Mouse (Mus musculus): ENCODE measurements around the gene Med27. TPM values are rescaled to one million over a fixed set of nuclear protein-coding genes. Genes with fewer than 3 reads are reported as not detected.

The Med27 gene
- polyA plus RNA-seq, 1 experiment from 2014 or later, result 10.1 TPM

GRCm38 (mm10) chr2:29488379-29489236 lies 142.0 kb downstream of the Med27 start:
- 91% methylated on average over 13 of the region's 13 CpGs for WGBS (ENCODE audit: missing documents)
- H3K27ac ChIP-seq, result no peak overlapping the region
- no peaks in the 10 kb centered on the region for H3K79me2 ChIP-seq (ENCODE audit: inconsistent target)
- H3K4me3 ChIP-seq (ENCODE audit: inconsistent target), result no peak overlapping the region
- H3K36me3 ChIP-seq (ENCODE audit: inconsistent target), result no peaks in the 10 kb centered on the region

GRCm38 (mm10) chr2:29491656-29492055 lies 145.0 kb downstream of the Med27 start:
- Histone ChIP-seq H3K79me2 (ENCODE audit: inconsistent target) (no peaks in the 10 kb centered on the region), H3K27ac (no peak overlapping the region), H3K36me3 (ENCODE audit: inconsistent target) (no peaks in the 10 kb centered on the region), H3K4me3 (ENCODE audit: inconsistent target) (no peak overlapping the region)
- WGBS (ENCODE audit: missing documents), result 92% methylated on average over 6 of the region's 6 CpGs

- H3K36me3 ChIP-seq (ENCODE audit: inconsistent target), result no peaks in the 10 kb centered on the region
- H3K4me3 ChIP-seq (ENCODE audit: inconsistent target), result no peak overlapping the region
- no peaks in the 10 kb centered on the region for H3K79me2 ChIP-seq (ENCODE audit: inconsistent target)
- WGBS (ENCODE audit: missing documents), result 90% methylated on average over 9 of the region's 9 CpGs
- H3K27ac ChIP-seq, result no peak overlapping the region
Observed at GRCm38 (mm10) chr2:29493396-29494031, 146.9 kb downstream of the Med27 start.

GRCm38 (mm10) chr2:29495271-29495670 lies 148.7 kb downstream of the Med27 start:
- Histone ChIP-seq H3K4me3 (ENCODE audit: inconsistent target) (no peak overlapping the region), H3K79me2 (ENCODE audit: inconsistent target) (no peaks in the 10 kb centered on the region), H3K27ac (no peak overlapping the region), H3K36me3 (ENCODE audit: inconsistent target) (no peaks in the 10 kb centered on the region)
- 92% methylated on average over 2 of the region's 2 CpGs for WGBS (ENCODE audit: missing documents)

GRCm38 (mm10) chr2:29500601-29501350 lies 154.2 kb downstream of the Med27 start:
- WGBS (ENCODE audit: missing documents), result 97% methylated on average over 9 of the region's 9 CpGs
- Histone ChIP-seq H3K27ac (no peak overlapping the region), H3K79me2 (ENCODE audit: inconsistent target) (no peaks in the 10 kb centered on the region), H3K36me3 (ENCODE audit: inconsistent target) (no peaks in the 10 kb centered on the region), H3K4me3 (ENCODE audit: inconsistent target) (no peak overlapping the region)

GRCm38 (mm10) chr2:29501381-29501780 lies 154.8 kb downstream of the Med27 start:
- no peaks in the 10 kb centered on the region for H3K36me3 ChIP-seq (ENCODE audit: inconsistent target)
- 92% methylated on average over 4 of the region's 4 CpGs for WGBS (ENCODE audit: missing documents)

GRCm38 (mm10) chr2:29504848-29505247 lies 158.2 kb downstream of the Med27 start:
- Histone ChIP-seq H3K79me2 (ENCODE audit: inconsistent target) (no peaks in the 10 kb centered on the region), H3K36me3 (ENCODE audit: inconsistent target) (no peaks in the 10 kb centered on the region), H3K4me3 (ENCODE audit: inconsistent target) (no peak overlapping the region), H3K27ac (no peak overlapping the region)
- 90% methylated on average over 6 of the region's 6 CpGs for WGBS (ENCODE audit: missing documents)

More at GRCm38 (mm10) chr2:29501381-29501780, 154.8 kb downstream of the Med27 start:
- Histone ChIP-seq H3K27ac (no peak overlapping the region), H3K4me3 (ENCODE audit: inconsistent target) (no peak overlapping the region), H3K79me2 (ENCODE audit: inconsistent target) (no peaks in the 10 kb centered on the region)

- WGBS (ENCODE audit: missing documents), result 86% methylated on average over 4 of the region's 4 CpGs
- Histone ChIP-seq H3K79me2 (ENCODE audit: inconsistent target) (no peaks in the 10 kb centered on the region), H3K27ac (no peak overlapping the region), H3K4me3 (ENCODE audit: inconsistent target) (no peak overlapping the region), H3K36me3 (ENCODE audit: inconsistent target) (no peaks in the 10 kb centered on the region)
Observed at GRCm38 (mm10) chr2:29506411-29506810, 159.8 kb downstream of the Med27 start.

- Histone ChIP-seq H3K79me2 (ENCODE audit: inconsistent target) (no peaks in the 10 kb centered on the region), H3K36me3 (ENCODE audit: inconsistent target) (no peaks in the 10 kb centered on the region), H3K27ac (no peak overlapping the region), H3K4me3 (ENCODE audit: inconsistent target) (no peak overlapping the region)
- 90% methylated on average over 7 of the region's 7 CpGs for WGBS (ENCODE audit: missing documents)
Observed at GRCm38 (mm10) chr2:29513131-29513530, 166.5 kb downstream of the Med27 start.

GRCm38 (mm10) chr2:29514836-29515235 lies 168.2 kb downstream of the Med27 start:
- 94% methylated on average over 6 of the region's 6 CpGs for WGBS (ENCODE audit: missing documents)
- Histone ChIP-seq H3K4me3 (ENCODE audit: inconsistent target) (no peak overlapping the region), H3K36me3 (ENCODE audit: inconsistent target) (no peaks in the 10 kb centered on the region), H3K27ac (no peak overlapping the region), H3K79me2 (ENCODE audit: inconsistent target) (no peaks in the 10 kb centered on the region)

GRCm38 (mm10) chr2:29515831-29516447 lies 169.3 kb downstream of the Med27 start:
- WGBS (ENCODE audit: missing documents), result 94% methylated on average over 4 of the region's 4 CpGs

GRCm38 (mm10) chr2:29516621-29517170 lies 170.1 kb downstream of the Med27 start:
- Histone ChIP-seq H3K36me3 (ENCODE audit: inconsistent target) (no peaks in the 10 kb centered on the region), H3K4me3 (ENCODE audit: inconsistent target) (no peak overlapping the region), H3K79me2 (ENCODE audit: inconsistent target) (no peaks in the 10 kb centered on the region), H3K27ac (no peak overlapping the region)
- WGBS (ENCODE audit: missing documents), result 89% methylated on average over 9 of the region's 9 CpGs

More at GRCm38 (mm10) chr2:29515831-29516447, 169.3 kb downstream of the Med27 start:
- H3K36me3 ChIP-seq (ENCODE audit: inconsistent target), result no peaks in the 10 kb centered on the region
- no peak overlapping the region for H3K4me3 ChIP-seq (ENCODE audit: inconsistent target)
- no peaks in the 10 kb centered on the region for H3K79me2 ChIP-seq (ENCODE audit: inconsistent target)
- H3K27ac ChIP-seq, result no peak overlapping the region

GRCm38 (mm10) chr2:29519402-29519801 lies 172.8 kb downstream of the Med27 start:
- 95% methylated on average over 3 of the region's 3 CpGs for WGBS (ENCODE audit: missing documents)
- Histone ChIP-seq H3K27ac (no peak overlapping the region), H3K79me2 (ENCODE audit: inconsistent target) (no peaks in the 10 kb centered on the region), H3K4me3 (ENCODE audit: inconsistent target) (no peak overlapping the region), H3K36me3 (ENCODE audit: inconsistent target) (no peaks in the 10 kb centered on the region)

- Histone ChIP-seq H3K27ac (no peak overlapping the region), H3K36me3 (ENCODE audit: inconsistent target) (no peaks in the 10 kb centered on the region), H3K79me2 (ENCODE audit: inconsistent target) (no peaks in the 10 kb centered on the region), H3K4me3 (ENCODE audit: inconsistent target) (no peak overlapping the region)
- 96% methylated on average over 5 of the region's 6 CpGs for WGBS (ENCODE audit: missing documents)
Observed at GRCm38 (mm10) chr2:29520206-29520605, 173.6 kb downstream of the Med27 start.
